Mouse (Mus musculus) left cerebral cortex, adult 18-20 months (tissue): ENCODE measurements around the gene Tnnt2. TPM values are rescaled to one million over a fixed set of nuclear protein-coding genes. Genes with fewer than 3 reads are reported as not detected.

Source experiments
- DNase-seq, 2 experiments: peaks; one replicate each; pipeline ENCODE4 v3.0.0; 2021 to 2022; ENCODE audit warnings: low spot score in 2 of 2, mixed read lengths in 1 of 2
- total RNA-seq, 2 experiments: library from RNA; stranded (reverse); gene quantifications; 2 replicates each; pipeline ENCODE4 v1.2.3; 2021

The Tnnt2 gene
- total RNA-seq, 2 experiments from 2014 or later: 13.0 to 13.2 TPM

DNA sequence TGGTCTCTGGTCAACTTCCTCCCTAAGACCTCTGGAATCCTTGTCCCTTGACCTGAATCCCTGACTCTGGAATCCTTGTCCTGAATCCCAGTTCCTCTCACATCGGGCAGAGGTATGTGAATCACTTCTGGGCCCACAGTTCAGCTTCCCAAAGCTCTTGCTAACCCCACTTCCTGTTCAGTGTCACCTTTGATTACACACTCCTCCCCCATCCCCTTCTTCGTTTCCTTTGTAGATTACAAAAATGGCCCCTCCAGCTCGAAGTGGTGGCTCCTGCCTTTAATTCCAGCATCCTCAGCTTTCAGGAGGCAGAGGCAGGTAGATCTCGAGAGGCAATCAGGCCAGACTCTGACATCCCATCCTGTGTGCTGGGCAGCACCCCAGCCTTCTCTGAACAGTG is 18.6 kb upstream of the Tnnt2 start:
- no peak for DNase-seq

GRCm38 (mm10) chr1:135818481-135819086 is 17.6 kb upstream of the Tnnt2 start, which contains the start of gene Lad1:
Gene Lad1 (plus strand): TSS chr1:135818598.
- DNase-seq: no peak

- DNase-seq: no peak
These were observed 16.1 kb upstream of the Tnnt2 start for GRCm38 (mm10) chr1:135820071-135820470.

DNA sequence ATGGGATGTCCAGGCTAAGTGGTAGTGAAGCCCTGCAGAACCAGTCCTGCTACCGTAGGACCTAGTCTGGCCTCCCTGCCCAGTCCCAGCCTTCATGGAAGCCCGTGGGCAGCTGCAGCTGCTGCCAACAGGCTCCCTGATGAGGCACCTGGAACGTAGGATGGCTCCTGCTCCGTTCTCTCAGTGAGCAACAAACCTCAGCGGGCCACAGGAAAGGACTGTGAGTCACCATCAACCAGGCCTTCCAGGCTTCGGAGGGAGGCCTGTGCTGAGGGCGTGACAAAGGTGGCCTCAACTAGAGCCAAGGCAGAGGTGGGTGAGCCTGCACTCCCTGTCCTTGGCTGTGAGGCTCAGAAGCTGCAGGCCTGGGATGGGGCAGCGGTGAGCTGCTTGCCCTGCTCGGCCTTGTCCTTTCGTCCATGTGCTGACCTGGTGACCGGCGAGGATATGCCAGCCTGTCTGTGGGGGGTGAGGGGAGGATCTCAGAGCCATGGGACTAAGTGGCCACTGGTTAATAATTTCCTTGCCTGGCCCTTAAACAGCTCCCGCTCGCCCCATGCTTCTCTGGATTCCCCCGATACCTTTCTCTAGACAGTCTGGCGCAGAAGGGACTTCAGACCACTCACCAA is 15.3 kb upstream of the Tnnt2 start:
- no peak for DNase-seq

- no peak for DNase-seq
These were observed 14.4 kb upstream of the Tnnt2 start for GRCm38 (mm10) chr1:135821780-135822179.

- DNase-seq: peak; percentile 23 to 31
These were observed 7.2 kb upstream of the Tnnt2 start for GRCm38 (mm10) chr1:135828918-135829317.

DNA sequence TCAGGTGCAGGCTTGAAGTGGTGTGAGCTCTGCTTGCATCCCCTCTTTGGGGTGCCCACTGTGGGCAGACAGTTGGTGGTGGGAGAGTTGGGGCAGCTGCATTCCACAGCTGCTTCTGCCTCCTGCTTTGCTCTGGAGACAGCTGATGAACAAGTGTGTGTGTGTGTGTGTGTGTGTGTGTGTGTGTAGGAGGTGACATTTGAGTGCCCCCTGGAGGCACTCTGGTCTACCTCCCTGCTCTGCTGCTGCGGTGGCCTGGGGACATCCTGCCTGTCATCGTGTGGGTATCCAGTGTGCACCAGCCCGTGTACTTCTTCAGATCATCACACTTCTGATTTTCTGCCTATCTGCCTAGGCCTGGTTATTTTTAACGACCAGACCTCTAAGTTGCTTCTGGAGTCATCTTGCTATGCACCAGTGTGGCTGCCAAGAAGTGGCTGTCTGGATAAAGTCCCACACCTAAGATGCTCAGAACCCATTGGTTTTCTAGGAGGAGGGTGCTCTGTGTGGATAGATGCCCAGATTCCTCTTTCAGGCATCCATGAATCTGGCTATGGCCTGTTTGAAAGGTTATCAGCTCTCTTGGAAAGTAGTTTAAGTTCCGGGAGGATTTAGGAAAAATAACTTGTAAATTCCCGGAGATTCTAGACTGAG is 1.8 kb upstream of the Tnnt2 start:
- no peak for DNase-seq

GRCm38 (mm10) chr1:135834983-135835382 is 1.2 kb upstream of the Tnnt2 start:
- no peak for DNase-seq

GRCm38 (mm10) chr1:135838626-135839025 is 2.5 kb downstream of the Tnnt2 start:
- DNase-seq: no peak

DNA sequence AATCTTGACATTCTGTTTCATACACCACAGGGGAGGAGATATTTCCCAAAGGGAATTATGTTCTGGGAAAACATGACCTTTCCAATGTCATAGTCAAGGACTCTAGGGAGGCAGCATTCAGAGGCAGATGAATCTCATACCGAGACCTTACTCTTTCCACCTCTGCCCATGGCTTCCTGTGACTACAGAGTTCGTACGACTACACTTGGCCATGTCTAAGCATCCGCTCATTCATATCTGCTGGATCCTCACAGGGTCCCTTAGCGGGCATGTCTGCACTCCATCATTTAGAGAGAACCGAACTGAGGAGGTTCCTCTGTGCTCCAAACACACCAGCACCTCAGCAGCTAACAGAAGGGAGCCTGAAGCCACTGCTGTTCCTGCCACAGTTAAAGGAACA is 2.9 kb downstream of the Tnnt2 start:
- no peak for DNase-seq

- DNase-seq: peak in 1 of 2 experiments; percentile 23
These were observed 4.7 kb downstream of the Tnnt2 start for GRCm38 (mm10) chr1:135840675-135841395.

GRCm38 (mm10) chr1:135843519-135844262 is 7.5 kb downstream of the Tnnt2 start:
- no peak for DNase-seq

DNA sequence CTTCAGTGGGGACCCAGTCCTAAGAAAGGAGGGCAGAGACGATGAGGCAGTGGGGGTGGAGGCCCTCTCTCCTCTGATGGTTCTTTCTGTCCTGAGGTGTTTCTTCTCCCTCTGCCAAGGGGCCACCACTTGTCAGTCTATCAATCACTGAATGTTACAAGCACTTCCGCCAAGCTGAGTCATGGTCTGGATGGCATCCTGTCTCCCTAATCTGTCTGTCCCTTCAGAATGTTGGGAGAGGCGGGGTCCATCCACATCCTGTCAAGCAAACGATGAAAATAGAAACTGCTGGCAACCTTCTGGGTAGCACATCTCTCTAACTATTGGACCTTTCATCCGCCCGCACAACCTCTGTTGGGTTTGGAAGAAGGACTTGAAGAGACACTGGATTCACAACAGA is 8.3 kb downstream of the Tnnt2 start:
- no peak for DNase-seq

DNA sequence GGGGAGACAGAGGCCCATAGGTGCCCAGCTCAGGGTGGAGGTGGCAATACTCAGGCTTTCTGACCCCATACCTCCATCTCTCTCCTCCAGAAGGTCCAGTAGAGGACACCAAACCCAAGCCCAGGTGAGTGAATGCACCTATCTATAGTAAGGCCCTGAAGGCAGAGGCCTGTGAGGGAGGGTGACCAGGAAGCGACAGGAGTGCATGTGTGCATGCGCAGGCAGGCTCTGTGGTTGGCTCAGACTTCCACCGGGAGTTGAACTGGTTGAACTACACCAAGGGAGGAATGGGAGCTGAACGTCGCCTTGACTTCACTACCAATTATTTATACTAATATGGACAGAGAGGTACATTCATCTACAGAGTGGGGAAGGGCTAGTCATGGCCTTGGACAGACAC is 10.5 kb downstream of the Tnnt2 start:
- no peak for DNase-seq

DNA sequence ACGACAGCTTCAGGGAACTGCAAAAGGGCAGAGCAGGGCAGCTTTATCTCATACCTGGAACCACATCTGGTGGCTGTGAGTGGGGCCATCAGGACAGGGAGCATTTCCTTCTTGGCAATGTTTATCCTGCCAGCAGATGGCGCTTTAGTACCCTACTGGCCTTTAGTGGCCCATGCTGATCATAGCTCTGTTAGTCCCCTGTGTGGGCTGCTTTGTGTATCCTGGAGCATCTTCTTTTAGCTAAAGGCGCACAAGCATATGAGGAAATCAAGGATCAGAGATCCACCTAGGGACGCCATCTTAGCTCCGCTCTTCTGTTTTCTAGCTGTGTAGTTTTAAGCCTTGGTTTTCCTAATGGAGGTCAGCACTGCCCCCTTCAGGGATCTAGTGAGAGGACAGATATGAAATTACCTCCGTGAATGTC is 11.0 kb downstream of the Tnnt2 start:
- peak in 1 of 2 experiments; percentile 47 for DNase-seq

DNA sequence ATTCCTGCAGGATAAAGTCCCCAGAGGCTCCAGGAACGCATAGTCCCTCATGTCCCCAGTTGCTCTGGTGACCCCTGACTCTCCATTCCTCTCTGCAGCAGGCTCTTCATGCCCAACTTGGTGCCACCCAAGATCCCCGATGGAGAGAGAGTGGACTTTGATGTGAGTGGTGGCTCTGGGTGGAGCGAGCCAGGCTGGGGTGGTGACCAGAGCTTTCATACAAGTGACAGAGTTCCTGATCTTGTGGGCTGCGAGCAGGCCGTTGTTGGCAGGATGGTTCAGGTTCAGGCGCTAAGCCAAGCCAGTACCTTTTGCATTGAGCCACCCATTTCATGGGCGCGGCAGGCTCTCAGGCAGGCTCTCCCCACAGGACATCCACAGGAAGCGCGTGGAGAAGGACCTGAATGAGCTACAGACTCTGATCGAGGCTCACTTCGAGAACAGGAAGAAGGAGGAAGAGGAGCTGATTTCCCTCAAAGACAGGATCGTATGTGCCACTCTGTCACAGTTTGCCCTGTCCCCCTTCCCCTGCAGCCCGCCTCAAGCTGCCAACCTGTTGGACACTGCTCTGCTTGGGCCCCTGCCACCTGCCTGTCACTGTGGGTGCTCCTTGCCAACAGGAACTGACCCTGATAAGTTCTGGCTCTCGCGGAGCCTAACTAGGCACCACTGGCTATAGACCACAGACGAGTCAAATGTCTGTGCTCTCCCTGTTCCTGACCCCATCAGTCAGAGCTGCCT is 11.6 kb downstream of the Tnnt2 start:
- no peak for DNase-seq

DNA sequence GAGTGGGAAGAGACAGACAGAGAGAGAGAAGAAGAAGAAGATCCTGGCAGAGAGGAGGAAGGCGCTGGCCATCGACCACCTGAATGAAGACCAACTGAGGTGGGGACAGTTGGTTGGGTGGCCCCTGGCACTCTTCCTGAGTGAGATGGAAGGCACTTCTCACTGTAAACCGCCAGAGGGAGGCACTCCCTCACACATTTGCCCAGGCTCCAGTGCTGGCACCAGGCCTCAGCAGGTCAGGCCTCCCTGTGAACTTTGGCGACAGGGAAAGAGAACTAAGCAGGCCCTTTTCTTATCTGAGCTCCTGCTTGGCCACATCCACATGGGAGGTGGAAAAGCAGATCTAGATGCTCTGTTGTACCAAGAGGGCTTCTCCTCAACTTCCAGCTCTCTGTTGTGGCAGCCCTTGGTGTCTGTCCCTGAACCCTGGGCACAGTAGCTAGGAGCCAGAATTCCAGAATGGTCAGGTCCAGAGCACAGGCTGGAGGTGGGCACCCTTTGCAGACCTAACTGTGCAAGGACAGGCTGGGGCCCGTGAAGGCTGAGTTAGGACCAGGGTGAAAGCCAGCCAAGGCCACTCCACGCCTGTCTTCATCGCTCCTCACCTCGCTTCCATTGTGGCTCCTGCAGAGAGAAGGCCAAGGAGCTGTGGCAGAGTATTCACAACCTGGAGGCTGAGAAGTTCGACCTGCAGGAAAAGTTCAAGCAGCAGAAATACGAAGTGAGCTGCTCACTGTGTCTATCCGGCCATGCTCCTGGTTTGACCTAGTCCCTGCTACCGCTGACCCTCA is 14.8 kb downstream of the Tnnt2 start:
- peak; percentile 17 to 25 for DNase-seq

DNA sequence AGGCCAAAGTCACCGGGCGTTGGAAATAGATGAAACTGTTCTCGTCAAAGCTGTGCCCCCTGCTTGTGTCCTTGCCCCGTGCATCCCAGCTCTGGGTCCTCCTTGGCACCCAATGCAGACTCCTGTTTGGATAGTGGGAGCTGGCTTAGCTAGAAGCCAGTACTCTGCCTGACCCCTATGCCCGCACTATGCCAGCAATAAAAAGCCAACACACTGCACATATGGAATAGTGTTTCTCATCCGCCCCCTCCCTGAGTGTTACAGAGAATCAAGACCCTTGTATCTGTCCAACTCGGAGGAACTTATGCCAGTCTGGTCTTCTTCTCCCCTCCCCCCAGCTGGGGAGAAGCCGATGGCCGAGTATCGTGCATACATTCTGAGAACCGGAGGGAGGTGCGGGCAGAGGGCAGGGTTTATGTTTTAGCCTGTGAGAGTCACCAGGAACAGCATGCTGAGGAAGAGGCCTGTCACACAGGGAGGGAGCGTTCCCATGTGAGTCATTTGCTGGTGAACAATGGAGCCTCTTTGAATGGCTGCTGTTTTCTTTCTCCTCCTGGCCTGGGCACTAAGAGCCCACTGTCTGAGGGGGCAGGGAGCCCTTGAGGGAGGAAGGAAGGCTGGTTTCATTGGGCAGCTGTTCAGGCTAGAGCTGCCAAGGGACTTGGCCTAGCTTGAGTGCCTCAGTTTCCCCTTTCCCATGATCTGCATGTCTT is 16.0 kb downstream of the Tnnt2 start:
- no peak for DNase-seq

- DNase-seq: no peak
These were observed 17.0 kb downstream of the Tnnt2 start for GRCm38 (mm10) chr1:135853200-135853599.
